In genomic region chr12:17256905-17257304, GRCm38 (mm10) we compare ENCODE assay signal across 8 mouse cellular contexts. TPM values are rescaled to one million over a fixed set of nuclear protein-coding genes. Genes with fewer than 3 reads are reported as not detected.
DNase-seq lines count a peak whose midpoint lies in the region; ATAC-seq and TF ChIP-seq lines count a peak whose summit lies in the region.
"Had no signal": no experiment of that assay in that cellular context is flagged by ENCODE, and none has a peak within 500 bp of the region (broad histone marks: within the 10 kb centered on the region; RNA-seq: fewer than 3 reads in every experiment).

No protein-coding gene starts in this region.

- ATAC-seq in frontal cortex, adult (ENCODE audit: low TSS enrichment) = peak; percentile 64
- peak; percentile 45; the same call in 1 of the 2 replicates for ATAC-seq in kidney, embryonic 14.5 days (ENCODE audit: low FRiP score, low TSS enrichment)

- H3K9ac ChIP-seq in ES-Bruce4 (ENCODE audit: low read depth, poor library complexity, severe bottlenecking) = no peak overlapping the region
- no peak overlapping the region for H3K9ac ChIP-seq in kidney, embryonic 14.5 days (ENCODE audit: low read depth, low read length)
- H3K9ac ChIP-seq: hindbrain, embryonic 15.5 days had no signal

- WGBS in kidney, embryonic 14.5 days = 2% methylated on average over 10 of the region's 10 CpGs

- no peak overlapping the region; the same call in 1 of the 2 replicates for H3K4me2 ChIP-seq in kidney, embryonic 14.5 days (replicated peaks; ENCODE audit: low read depth, low read length)
- H3K4me2 ChIP-seq: hindbrain, embryonic 15.5 days had no signal

- no peak for TF ChIP-seq EP300 in ES-Bruce4 (IDR thresholded peaks at IDR 0.05; ENCODE audit: insufficient read depth, low read depth, low read length)

- H3K9me3 ChIP-seq in ES-Bruce4 (replicated peaks; ENCODE audit: control insufficient read depth, insufficient read depth, low read length, poor library complexity, severe bottlenecking) = no peaks in the 10 kb centered on the region
- no peaks in the 10 kb centered on the region for H3K9me3 ChIP-seq in kidney, embryonic 14.5 days (ENCODE audit: control insufficient read depth, low read length)
- H3K9me3 ChIP-seq: hindbrain, embryonic 15.5 days had no signal

- no peaks in the 10 kb centered on the region for H3K36me3 ChIP-seq in ES-Bruce4 (ENCODE audit: control insufficient read depth, insufficient read depth, low read length, poor library complexity, severe bottlenecking)
- no peaks in the 10 kb centered on the region for H3K36me3 ChIP-seq in kidney, embryonic 14.5 days (ENCODE audit: control insufficient read depth, insufficient read depth, low read length)
- H3K36me3 ChIP-seq: hindbrain, embryonic 15.5 days had no signal

- peak; percentile 77 for TF ChIP-seq CTCF in ES-Bruce4 (IDR thresholded peaks at IDR 0.05; ENCODE audit: low read depth, low read length)

- no peaks in the 10 kb centered on the region for H3K27me3 ChIP-seq in ES-Bruce4 (ENCODE audit: control insufficient read depth, insufficient read depth, low read length, poor library complexity, severe bottlenecking)
- no peaks in the 10 kb centered on the region for H3K27me3 ChIP-seq in kidney, embryonic 14.5 days (ENCODE audit: control insufficient read depth, insufficient read depth, low read length)
- H3K27me3 ChIP-seq: hindbrain, embryonic 15.5 days had no signal

- DNase-seq in CD4-positive helper T cell, adult 2 months (ENCODE audit: low read depth, low spot score) = peak; percentile 70
- peak; percentile 71 for DNase-seq in cerebellum, adult 9-10 months
- DNase-seq in lung, postnatal 36 days = peak; percentile 81
- DNase-seq in right cerebral cortex, postnatal 10 days (ENCODE audit: low spot score in 2 of 2) = peak; percentile 76 to 78

- no peak for TF ChIP-seq POLR2A in ES-Bruce4 (IDR thresholded peaks at IDR 0.05; ENCODE audit: insufficient read depth, low read length)

- H3K27ac ChIP-seq in ES-Bruce4 (ENCODE audit: insufficient read depth, low read length) = no peak overlapping the region
- H3K27ac ChIP-seq in kidney, embryonic 14.5 days (ENCODE audit: low read depth, low read length) = no peak overlapping the region
- H3K27ac ChIP-seq: hindbrain, embryonic 15.5 days had no signal

- no peak overlapping the region for H3K4me3 ChIP-seq in ES-Bruce4 (ENCODE audit: low read depth, low read length)
- H3K4me3 ChIP-seq in kidney, embryonic 14.5 days (ENCODE audit: low read length) = no peak overlapping the region
- H3K4me3 ChIP-seq: hindbrain, embryonic 15.5 days had no signal

- H3K4me1 ChIP-seq in ES-Bruce4 (ENCODE audit: control insufficient read depth, insufficient read depth, low read length) = no peaks in the 10 kb centered on the region
- no peaks in the 10 kb centered on the region for H3K4me1 ChIP-seq in kidney, embryonic 14.5 days (ENCODE audit: control insufficient read depth, insufficient read depth, low read length)

RNA-seq across cellular contexts. Expression of gene Pdia6, which starts 9.4 kb away (rescaled TPM):
- polyA plus RNA-seq in ES-Bruce4 (2011; ENCODE audit: insufficient read depth, insufficient read length, low read depth, missing spikeins) = 372 and 381 TPM in 2 replicates
- polyA plus RNA-seq in kidney, embryonic 14.5 days (2014; fragmentation: Nextera tagmentation; extraction: Ambion mirVana) = 502 and 534 TPM in 2 replicates
